Mouse (Mus musculus) Patski (cell line): Measurements from ENCODE around the gene Tcf7l2. TPM values are rescaled to one million over a fixed set of nuclear protein-coding genes. Genes with fewer than 3 reads are reported as not detected.

Experiments
- ATAC-seq: fragments of 100-300 bp; one replicate; pipeline ENCODE4 v1.8.0; 2021
- CTCF ChIA-PET: fragments of 350-600 bp; sonication (Branson Sonifier 250); formaldehyde crosslinking; loops from one replicate; lab custom pipeline; 2022; ENCODE audit warnings: inconsistent platforms; lab: Charles Lee
- POLR2A ChIA-PET: fragments of 350-600 bp; sonication (Branson Sonifier 250); formaldehyde crosslinking; loops from one replicate; lab custom pipeline; 2022; ENCODE audit warnings: antibody characterized with exemption, inconsistent platforms; lab: Charles Lee
- DNase-seq: peaks from one replicate; pipeline ENCODE4 v3.0.0-alpha.2; 2011; ENCODE audit warnings: low read depth, low spot score
- H3K27me3 ChIP-seq: fragments of 371-371 bp; one replicate; pipeline ENCODE4 v1.5.1; 2021
- CTCF ChIP-seq: fragments of 100-300 bp; IDR thresholded peaks from one replicate; pipeline ENCODE4 v1.5.1; 2021
- in situ Hi-C: fragments of 300-500 bp; cut with MboI; formaldehyde crosslinking; loops from 3 replicates; pipeline ENCODE4 v1.11.1; 2018; ENCODE audit warnings: low pct_unique_long_range_greater_than_20kb, mixed read lengths
- polyA plus RNA-seq: library from polyadenylated mRNA; unstranded; gene quantifications from one replicate; pipeline ENCODE4 v1.2.3, GENCODE M21; 2021

Gene Tcf7l2
- polyA plus RNA-seq, 1 experiment from 2014 or later, result 22.1 TPM

DNA sequence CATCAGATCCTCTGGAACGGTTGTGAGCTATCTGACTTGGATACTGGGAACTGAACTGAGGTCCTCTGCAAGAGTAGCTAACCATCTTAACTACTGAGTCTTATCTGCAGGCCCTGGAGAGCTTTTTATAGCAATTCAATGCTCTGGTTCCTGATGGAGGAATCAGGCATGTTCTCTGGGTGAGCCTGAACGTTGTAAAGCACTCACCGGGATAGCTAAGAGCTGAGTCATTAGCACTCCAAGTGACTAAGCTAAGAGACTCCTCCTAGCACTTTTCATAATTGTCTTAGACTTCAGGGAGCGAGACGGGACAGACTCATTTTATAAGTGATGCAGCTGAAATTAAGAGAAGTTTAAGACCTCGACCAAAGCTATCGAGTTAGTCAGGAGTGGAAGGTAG is 53.7 kb downstream of the Tcf7l2 start:
- CTCF ChIA-PET, result interaction anchor here (1.0 to 1.1 kb wide), 2 partner anchors 9 to 36 kb away, joined by 3 read pairs; no protein-coding TSS in a partner anchor
- in situ Hi-C loops, result no loop called here
- ATAC-seq, result peak; percentile 94
- POLR2A ChIA-PET, result no interaction called here
- peak; percentile 68 for DNase-seq
- no peak for TF ChIP-seq CTCF
- H3K27me3 ChIP-seq, result no peaks in the 10 kb centered on the region

DNA sequence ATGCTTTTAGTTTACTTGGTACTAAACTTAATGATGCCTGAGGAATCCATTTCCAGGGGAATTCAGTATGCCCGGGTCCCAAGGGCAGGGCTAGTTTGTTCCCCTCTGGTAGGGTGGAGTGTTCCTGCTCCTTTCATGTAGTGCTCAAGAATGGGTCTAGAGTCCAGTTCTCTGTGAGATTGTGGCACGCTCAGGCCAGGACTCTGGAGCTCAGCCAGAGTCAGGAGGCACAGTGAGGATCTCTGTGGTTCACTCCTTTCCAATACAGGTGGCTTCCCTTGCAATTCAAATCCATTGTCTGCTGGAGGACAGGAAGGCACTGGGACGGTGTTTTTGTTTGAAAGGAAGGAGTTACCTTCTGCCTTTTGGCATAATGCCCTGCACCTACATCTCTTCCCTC is 56.2 kb downstream of the Tcf7l2 start:
- DNase-seq (no peak), ATAC-seq (no peak)
- ChIA-PET POLR2A (no interaction called here), CTCF (interaction anchor here (1.2 kb wide), 2 partner anchors 11 to 12 kb away, joined by 3 read pairs; no protein-coding TSS in a partner anchor)
- in situ Hi-C loops, result no loop called here
- no peak for TF ChIP-seq CTCF
- H3K27me3 ChIP-seq, result no peaks in the 10 kb centered on the region

DNA sequence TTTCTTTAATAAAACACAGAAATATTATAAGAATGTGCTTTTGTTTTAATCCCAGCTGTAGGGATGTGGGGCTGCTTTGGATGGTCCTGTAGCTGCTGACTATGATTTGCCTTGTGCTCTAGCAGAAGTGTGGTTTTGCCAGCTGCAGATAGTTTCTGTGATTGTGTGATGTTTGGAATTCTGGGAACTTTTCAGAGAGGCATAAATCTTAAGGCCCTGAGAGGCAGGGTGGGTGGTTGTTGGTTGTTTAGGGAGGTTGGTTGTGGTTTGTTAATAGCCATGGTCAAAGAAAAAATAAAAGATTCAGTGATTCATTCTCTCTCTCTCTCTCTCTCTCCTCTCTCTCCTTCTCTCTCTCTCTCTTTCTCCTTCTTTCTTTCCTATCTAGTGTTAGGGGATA is 57.8 kb downstream of the Tcf7l2 start:
- ChIA-PET POLR2A (no interaction called here), CTCF (interaction anchor here (1.1 kb wide), 1 partner anchor 23 kb away, joined by 5 read pairs; no protein-coding TSS in a partner anchor)
- in situ Hi-C loops, result no loop called here
- DNase-seq (no peak), ATAC-seq (no peak)
- TF ChIP-seq CTCF, result no peak
- H3K27me3 ChIP-seq, result no peaks in the 10 kb centered on the region

DNA sequence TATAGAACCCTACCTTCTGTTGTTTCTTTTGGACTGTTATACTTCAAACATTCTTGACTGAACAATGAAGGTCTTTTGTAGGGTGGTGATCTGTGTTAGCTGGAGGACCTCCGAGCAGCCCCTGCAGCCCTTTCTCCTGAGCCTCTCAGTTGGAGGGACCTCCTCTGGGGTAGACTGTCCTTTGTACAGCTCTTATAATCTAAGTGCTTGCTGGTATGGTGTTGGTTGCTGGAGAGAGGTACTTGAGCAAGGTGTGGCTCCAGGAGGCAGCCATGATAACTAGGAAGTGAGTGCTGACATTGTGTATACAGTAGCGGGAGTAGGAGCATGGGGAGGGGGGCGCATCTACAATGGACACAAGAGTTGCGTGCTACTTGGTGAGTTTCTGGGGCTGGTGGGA is 58.4 kb downstream of the Tcf7l2 start:
- CTCF ChIA-PET, result interaction anchor here (1.1 kb wide), 1 partner anchor 22 kb away, joined by 5 read pairs; no protein-coding TSS in a partner anchor
- H3K27me3 ChIP-seq, result no peaks in the 10 kb centered on the region
- no peak for TF ChIP-seq CTCF
- no peak for DNase-seq
- no peak for ATAC-seq
- in situ Hi-C loops, result no loop called here
- POLR2A ChIA-PET, result no interaction called here

DNA sequence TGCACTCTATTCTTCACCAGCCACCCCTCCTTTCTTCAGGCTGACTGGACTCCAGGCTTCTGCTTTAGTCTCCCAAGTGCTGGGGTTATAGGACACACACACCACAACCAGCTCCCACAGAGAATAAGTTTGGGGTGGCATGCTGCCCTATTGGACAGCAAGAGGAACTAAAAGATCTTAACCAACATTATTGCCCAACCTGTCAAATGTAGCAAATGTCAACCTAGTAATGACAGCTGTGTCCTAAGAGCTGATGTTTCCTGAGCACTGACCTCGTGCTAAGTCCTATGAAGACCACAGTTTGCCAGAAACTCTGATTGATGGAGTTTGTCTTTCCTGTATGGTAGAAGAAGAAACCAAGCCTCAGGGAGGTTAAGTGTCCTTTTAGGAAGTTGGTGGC is 61.5 kb downstream of the Tcf7l2 start:
- ATAC-seq, result no peak
- ChIA-PET CTCF (interaction anchor here (0.9 to 1.4 kb wide), 2 partner anchors 25 to 41 kb away, joined by 3 read pairs; no protein-coding TSS in a partner anchor), POLR2A (no interaction called here)
- in situ Hi-C loops, result no loop called here
- TF ChIP-seq CTCF, result no peak
- no peak for DNase-seq
- no peaks in the 10 kb centered on the region for H3K27me3 ChIP-seq

DNA sequence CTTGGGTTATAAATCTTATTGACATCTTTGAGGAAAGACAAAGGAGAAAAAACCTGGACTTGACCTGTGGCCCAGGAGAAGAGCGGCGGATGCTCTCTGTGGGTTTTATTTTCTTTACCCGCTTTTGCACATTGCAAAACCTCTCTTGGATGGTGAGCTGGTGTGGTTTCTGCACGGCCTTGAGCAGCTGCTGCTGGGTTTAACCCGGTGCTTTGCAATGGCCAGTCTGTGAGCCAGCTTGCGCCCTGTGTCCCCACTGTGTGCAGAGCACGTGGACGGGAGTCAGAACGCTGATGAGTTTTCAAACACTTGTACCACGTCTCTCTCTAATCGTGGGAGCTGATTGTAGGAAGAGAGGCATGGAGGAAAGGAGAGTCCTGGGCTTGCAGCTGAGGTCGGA is 62.2 kb downstream of the Tcf7l2 start:
- DNase-seq (no peak), ATAC-seq (no peak)
- no peaks in the 10 kb centered on the region for H3K27me3 ChIP-seq
- in situ Hi-C loops, result no loop called here
- ChIA-PET POLR2A (no interaction called here), CTCF (interaction anchor here (0.9 to 1.5 kb wide), 3 partner anchors 9 to 40 kb away, joined by 3 read pairs; no protein-coding TSS in a partner anchor)
- no peak for TF ChIP-seq CTCF

DNA sequence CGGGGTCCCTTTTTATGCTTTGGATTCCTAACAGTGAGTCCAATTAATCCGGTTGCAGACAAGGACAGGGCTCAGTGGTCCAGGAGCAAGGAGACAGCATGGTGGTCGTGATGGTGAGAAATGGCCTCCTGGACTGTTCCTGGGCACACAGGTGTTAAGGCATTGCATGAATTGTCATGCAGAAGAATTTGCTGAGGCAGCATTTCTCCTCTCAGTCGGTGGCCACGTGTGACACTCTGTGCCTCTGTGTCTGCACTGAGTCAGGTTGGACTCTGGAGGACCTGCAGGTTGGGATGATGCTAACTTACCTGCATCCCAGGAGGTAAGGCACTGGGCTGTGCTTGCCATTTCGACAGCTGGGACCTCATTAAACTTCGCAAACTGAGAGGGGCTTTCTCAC is 63.2 kb downstream of the Tcf7l2 start:
- TF ChIP-seq CTCF, result no peak
- no peak for DNase-seq
- ChIA-PET POLR2A (no interaction called here), CTCF (interaction anchor here (1.5 kb wide), 1 partner anchor 10 kb away, joined by 3 read pairs; no protein-coding TSS in a partner anchor)
- ATAC-seq, result no peak
- no peaks in the 10 kb centered on the region for H3K27me3 ChIP-seq
- in situ Hi-C loops, result no loop called here

DNA sequence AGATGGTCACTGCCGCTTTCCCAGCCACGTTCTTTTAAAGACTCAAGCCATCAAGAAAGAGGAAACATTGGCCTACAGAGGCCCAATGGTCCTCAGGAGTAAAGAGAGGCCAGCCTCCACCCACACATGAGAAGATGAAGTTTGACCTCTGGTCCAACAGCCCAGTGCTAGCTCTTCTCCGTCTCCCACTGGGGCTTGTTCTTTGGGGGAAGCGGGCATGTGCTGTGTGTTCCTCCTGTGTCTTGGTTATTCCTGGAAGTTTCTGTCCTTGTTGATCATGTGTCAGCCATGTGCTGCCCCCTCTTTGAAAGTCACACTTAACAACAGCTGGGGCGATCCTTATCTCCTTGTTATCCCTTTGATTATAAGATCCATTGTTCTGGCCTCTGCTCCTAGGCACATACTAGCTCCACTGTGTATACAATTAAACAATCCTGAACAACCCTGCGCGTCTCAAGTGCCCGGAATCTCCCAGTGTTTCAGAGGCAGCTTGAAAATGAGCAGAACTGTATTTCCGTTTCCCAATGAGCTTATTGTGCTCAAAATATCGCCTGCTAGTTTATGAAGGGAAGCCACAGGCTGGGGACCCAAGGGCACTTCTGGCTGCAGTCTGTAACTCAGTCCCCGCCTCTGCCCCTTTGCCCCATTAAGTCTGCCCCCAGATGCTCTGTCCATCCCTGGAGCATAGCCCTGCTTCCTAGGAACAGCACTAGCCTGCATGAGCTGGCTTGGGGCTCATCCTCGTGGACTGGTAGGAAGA is 65.0 kb downstream of the Tcf7l2 start:
- ChIA-PET CTCF (interaction anchor here (0.8 kb wide), 1 partner anchor 8 kb away, joined by 3 read pairs; no protein-coding TSS in a partner anchor), POLR2A (no interaction called here)
- no peaks in the 10 kb centered on the region for H3K27me3 ChIP-seq
- TF ChIP-seq CTCF, result no peak
- no peak for DNase-seq
- in situ Hi-C loops, result no loop called here
- no peak for ATAC-seq

DNA sequence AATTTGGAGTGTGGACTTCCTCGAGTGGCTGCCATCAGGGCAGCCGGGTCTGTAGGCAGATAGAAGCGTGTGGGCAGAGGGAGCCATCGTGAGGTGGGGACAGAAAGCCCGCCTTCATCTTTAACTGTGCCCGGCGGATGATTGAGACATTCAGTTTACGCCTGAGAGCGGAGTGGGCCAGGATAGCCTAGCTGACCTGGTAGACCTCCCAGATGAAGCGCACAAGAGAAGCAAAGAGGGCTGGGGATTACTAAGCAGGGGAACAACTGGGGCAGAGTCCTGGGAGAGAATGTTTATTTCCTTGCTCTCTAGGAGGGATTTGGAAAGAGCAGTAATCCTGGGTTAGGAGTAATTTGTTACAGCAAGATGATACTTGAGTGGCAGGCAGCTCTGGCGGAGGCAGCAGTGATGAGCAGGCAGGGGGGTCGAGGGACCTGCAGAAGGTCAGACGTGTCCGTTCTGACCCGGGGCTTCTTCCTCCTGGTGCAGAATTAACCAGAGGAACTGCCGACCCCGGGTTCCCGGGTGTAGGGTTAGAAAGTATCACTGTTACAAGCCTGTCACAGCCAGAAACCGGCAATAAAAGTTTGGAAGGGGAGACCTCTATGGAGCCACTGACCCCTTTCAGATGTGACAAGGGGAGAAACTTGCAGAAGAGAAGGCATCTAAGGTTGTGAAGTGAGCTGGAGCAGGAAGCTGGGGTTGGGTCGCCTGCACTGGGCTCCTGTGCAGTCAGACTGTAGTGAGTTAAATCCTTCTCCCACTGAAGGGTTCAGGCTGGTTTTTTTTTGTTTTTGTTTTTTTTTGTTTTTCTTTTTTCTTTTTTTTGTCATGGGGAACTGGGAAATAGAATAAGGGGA is 65.8 kb downstream of the Tcf7l2 start:
- no peak for DNase-seq

DNA sequence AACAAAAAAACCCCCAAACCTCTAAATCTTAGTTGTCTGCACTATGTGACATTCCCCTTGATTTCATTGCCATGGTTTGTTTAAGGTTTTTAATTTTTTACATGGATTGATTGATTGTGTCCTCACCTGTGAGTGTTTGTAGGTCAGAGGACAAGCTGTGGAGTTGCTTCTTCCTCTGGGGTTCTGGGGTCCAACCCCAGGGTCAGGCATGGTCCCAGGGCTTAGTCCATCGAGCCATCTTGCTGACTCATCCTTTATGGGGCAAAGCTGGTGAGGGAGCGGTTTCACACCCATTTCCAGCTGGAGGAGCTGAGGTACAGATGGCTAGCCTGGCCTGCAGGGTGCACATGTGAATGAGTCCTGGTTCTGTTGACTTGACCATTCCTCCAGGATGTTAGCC is 66.7 kb downstream of the Tcf7l2 start:
- DNase-seq, result no peak
- TF ChIP-seq CTCF, result no peak
- no peaks in the 10 kb centered on the region for H3K27me3 ChIP-seq
- no peak for ATAC-seq
- in situ Hi-C loops, result no loop called here
- POLR2A ChIA-PET, result no interaction called here
- CTCF ChIA-PET, result interaction anchor here (1.1 kb wide), 1 partner anchor 10 kb away, joined by 3 read pairs; no protein-coding TSS in a partner anchor

More for the DNA sequence above, 65.8 kb downstream of the Tcf7l2 start:
- POLR2A ChIA-PET, result no interaction called here
- CTCF ChIA-PET, result no interaction called here
- no peak for ATAC-seq
- in situ Hi-C loops, result no loop called here
- TF ChIP-seq CTCF, result no peak
- no peaks in the 10 kb centered on the region for H3K27me3 ChIP-seq
